Mouse (Mus musculus): ENCODE data around the gene Depdc5. TPM values are rescaled to one million over a fixed set of nuclear protein-coding genes. Genes with fewer than 3 reads are reported as not detected.
A peak's percentile ranks its signal among the peaks of the same experiment; 100 is the strongest.

Gene Depdc5
- polyA plus RNA-seq, 1 experiment from 2014 or later, result 28.3 TPM

- no peak overlapping the region for H3K4me2 ChIP-seq
- H3K4me1 ChIP-seq, result no peaks in the 10 kb centered on the region
- no peak overlapping the region for H3K9ac ChIP-seq
- no peaks in the 10 kb centered on the region for H3K27me3 ChIP-seq
- ATAC-seq (ENCODE audit: insufficient number of reproducible peaks, insufficient read depth, low FRiP score, low TSS enrichment, low read depth), result no peak
- H3K36me3 ChIP-seq, result peaks cover 57% of the 10 kb centered on the region
- no peak overlapping the region for H3K27ac ChIP-seq
- no peaks in the 10 kb centered on the region for H3K9me3 ChIP-seq
- no peak overlapping the region for H3K4me3 ChIP-seq
Measured at GRCm38 (mm10) chr5:32977179-32977578, 113.7 kb downstream of the Depdc5 start.

GRCm38 (mm10) chr5:32985379-32985778 lies 121.9 kb downstream of the Depdc5 start:
- H3K36me3 ChIP-seq, result peaks cover 80% of the 10 kb centered on the region
- no peaks in the 10 kb centered on the region for H3K27me3 ChIP-seq
- no peak overlapping the region for H3K4me2 ChIP-seq
- no peak overlapping the region for H3K4me3 ChIP-seq
- 74% methylated on average over 1 of the region's 1 CpGs for WGBS
- no peak overlapping the region for H3K27ac ChIP-seq
- H3K9me3 ChIP-seq, result no peaks in the 10 kb centered on the region
- no peaks in the 10 kb centered on the region for H3K4me1 ChIP-seq
- H3K9ac ChIP-seq, result no peak overlapping the region
- no peak for ATAC-seq (ENCODE audit: insufficient number of reproducible peaks, insufficient read depth, low FRiP score, low TSS enrichment, low read depth)

GRCm38 (mm10) chr5:32987873-32988272 lies 124.4 kb downstream of the Depdc5 start:
- Histone ChIP-seq H3K9me3 (no peaks in the 10 kb centered on the region), H3K36me3 (peaks cover 66% of the 10 kb centered on the region), H3K9ac (no peak overlapping the region), H3K4me2 (no peak overlapping the region), H3K27ac (no peak overlapping the region), H3K4me3 (no peak overlapping the region), H3K4me1 (no peaks in the 10 kb centered on the region), H3K27me3 (no peaks in the 10 kb centered on the region)
- WGBS, result 67% methylated on average over 1 of the region's 1 CpGs
- no peak for ATAC-seq (ENCODE audit: insufficient number of reproducible peaks, insufficient read depth, low FRiP score, low TSS enrichment, low read depth)

- H3K27me3 ChIP-seq, result no peaks in the 10 kb centered on the region
- 84% methylated on average over 13 of the region's 13 CpGs for WGBS
- no peak overlapping the region for H3K4me2 ChIP-seq
- no peak overlapping the region for H3K9ac ChIP-seq
- H3K36me3 ChIP-seq, result peaks cover 45% of the 10 kb centered on the region
- no peak overlapping the region for H3K4me3 ChIP-seq
- ATAC-seq (ENCODE audit: insufficient number of reproducible peaks, insufficient read depth, low FRiP score, low TSS enrichment, low read depth), result no peak
- H3K9me3 ChIP-seq, result no peaks in the 10 kb centered on the region
- H3K27ac ChIP-seq, result no peak overlapping the region
- H3K4me1 ChIP-seq, result peaks cover 12% of the 10 kb centered on the region
Measured at GRCm38 (mm10) chr5:32989959-32990640, 126.6 kb downstream of the Depdc5 start.

- ATAC-seq (ENCODE audit: insufficient number of reproducible peaks, insufficient read depth, low FRiP score, low TSS enrichment, low read depth), result no peak
- 71% methylated on average over 8 of the region's 8 CpGs for WGBS
- Histone ChIP-seq H3K36me3 (peaks cover 35% of the 10 kb centered on the region), H3K27me3 (no peaks in the 10 kb centered on the region), H3K27ac (no peak overlapping the region), H3K9ac (0 out of 2 replicates have a peak overlapping the region, but pooled peaks have one; percentile 37), H3K9me3 (no peaks in the 10 kb centered on the region), H3K4me1 (peaks cover 12% of the 10 kb centered on the region), H3K4me3 (no peak overlapping the region), H3K4me2 (no peak overlapping the region)
Measured at GRCm38 (mm10) chr5:32991152-32991551, 127.7 kb downstream of the Depdc5 start.

- no peaks in the 10 kb centered on the region for H3K27me3 ChIP-seq
- H3K27ac ChIP-seq, result peak overlapping the region; percentile 55
- ATAC-seq (ENCODE audit: insufficient number of reproducible peaks, insufficient read depth, low FRiP score, low TSS enrichment, low read depth), result peak; percentile 21; the same call in 1 of the 2 replicates
- 22% methylated on average over 2 of the region's 2 CpGs for WGBS
- H3K9me3 ChIP-seq, result no peaks in the 10 kb centered on the region
- no peak overlapping the region for H3K4me2 ChIP-seq
- H3K36me3 ChIP-seq, result peaks cover 7% of the 10 kb centered on the region; the same call in 1 of the 2 replicates
- H3K4me3 ChIP-seq, result no peak overlapping the region
- no peak overlapping the region for H3K9ac ChIP-seq
- peaks cover 12% of the 10 kb centered on the region for H3K4me1 ChIP-seq
Measured at GRCm38 (mm10) chr5:32994471-32994870, 131.0 kb downstream of the Depdc5 start.

- Histone ChIP-seq H3K4me1 (peaks cover 12% of the 10 kb centered on the region), H3K4me3 (no peak overlapping the region), H3K36me3 (peaks cover 5% of the 10 kb centered on the region; the same call in 1 of the 2 replicates), H3K9ac (no peak overlapping the region), H3K27ac (no peak overlapping the region), H3K27me3 (no peaks in the 10 kb centered on the region), H3K4me2 (no peak overlapping the region), H3K9me3 (no peaks in the 10 kb centered on the region)
- ATAC-seq (ENCODE audit: insufficient number of reproducible peaks, insufficient read depth, low FRiP score, low TSS enrichment, low read depth), result no peak
- 87% methylated on average over 4 of the region's 4 CpGs for WGBS
Measured at GRCm38 (mm10) chr5:32995756-32996155, 132.3 kb downstream of the Depdc5 start.

- 83% methylated on average over 1 of the region's 1 CpGs for WGBS
Measured at GRCm38 (mm10) chr5:32996560-32996959, 133.1 kb downstream of the Depdc5 start.

GRCm38 (mm10) chr5:32997686-32998085 lies 134.2 kb downstream of the Depdc5 start:
- Histone ChIP-seq H3K4me1 (peaks cover 12% of the 10 kb centered on the region), H3K27me3 (no peaks in the 10 kb centered on the region), H3K9me3 (no peaks in the 10 kb centered on the region), H3K4me2 (no peak overlapping the region), H3K4me3 (no peak overlapping the region), H3K27ac (no peak overlapping the region), H3K9ac (no peak overlapping the region), H3K36me3 (no peaks in the 10 kb centered on the region)
- ATAC-seq (ENCODE audit: insufficient number of reproducible peaks, insufficient read depth, low FRiP score, low TSS enrichment, low read depth), result no peak
- 46% methylated on average over 4 of the region's 4 CpGs for WGBS

More at GRCm38 (mm10) chr5:32996560-32996959, 133.1 kb downstream of the Depdc5 start:
- Histone ChIP-seq H3K4me2 (no peak overlapping the region), H3K27ac (no peak overlapping the region), H3K9me3 (no peaks in the 10 kb centered on the region), H3K9ac (no peak overlapping the region), H3K36me3 (no peaks in the 10 kb centered on the region), H3K27me3 (no peaks in the 10 kb centered on the region), H3K4me3 (no peak overlapping the region), H3K4me1 (peaks cover 12% of the 10 kb centered on the region)
- no peak for ATAC-seq (ENCODE audit: insufficient number of reproducible peaks, insufficient read depth, low FRiP score, low TSS enrichment, low read depth)

- H3K27me3 ChIP-seq, result no peaks in the 10 kb centered on the region
- H3K36me3 ChIP-seq, result no peaks in the 10 kb centered on the region
- H3K4me2 ChIP-seq, result no peak overlapping the region
- 83% methylated on average over 4 of the region's 4 CpGs for whole genome bisulfite sequencing
- ATAC-seq (ENCODE audit: insufficient number of reproducible peaks, insufficient read depth, low FRiP score, low TSS enrichment, low read depth), result no peak
- no peaks in the 10 kb centered on the region for H3K9me3 ChIP-seq
- H3K4me3 ChIP-seq, result no peak overlapping the region
- no peak overlapping the region for H3K27ac ChIP-seq
- no peak overlapping the region for H3K9ac ChIP-seq
- peaks cover 9% of the 10 kb centered on the region for H3K4me1 ChIP-seq
Measured at GRCm38 (mm10) chr5:32998783-32999182, 135.3 kb downstream of the Depdc5 start.

GRCm38 (mm10) chr5:33001111-33001510 lies 137.6 kb downstream of the Depdc5 start:
- WGBS, result 71% methylated on average over 5 of the region's 5 CpGs
- no peak overlapping the region for H3K4me2 ChIP-seq
- H3K27me3 ChIP-seq, result no peaks in the 10 kb centered on the region
- H3K9me3 ChIP-seq, result no peaks in the 10 kb centered on the region
- no peak overlapping the region for H3K4me3 ChIP-seq
- ATAC-seq (ENCODE audit: insufficient number of reproducible peaks, insufficient read depth, low FRiP score, low TSS enrichment, low read depth), result no peak
- H3K9ac ChIP-seq, result no peak overlapping the region
- no peaks in the 10 kb centered on the region for H3K36me3 ChIP-seq
- H3K27ac ChIP-seq, result no peak overlapping the region
- no peaks in the 10 kb centered on the region for H3K4me1 ChIP-seq

GRCm38 (mm10) chr5:33002781-33003180 lies 139.3 kb downstream of the Depdc5 start:
- Histone ChIP-seq H3K9me3 (no peaks in the 10 kb centered on the region), H3K36me3 (no peaks in the 10 kb centered on the region), H3K4me1 (no peaks in the 10 kb centered on the region), H3K27ac (no peak overlapping the region), H3K27me3 (no peaks in the 10 kb centered on the region), H3K4me3 (no peak overlapping the region), H3K4me2 (no peak overlapping the region), H3K9ac (no peak overlapping the region)
- 86% methylated on average over 5 of the region's 5 CpGs for WGBS
- no peak for ATAC-seq (ENCODE audit: insufficient number of reproducible peaks, insufficient read depth, low FRiP score, low TSS enrichment, low read depth)
